Mouse (Mus musculus) MEL-GATA-1-ER (cell line): ENCODE measurements around the gene Bcdin3d.

Experiments
- DNase-seq: peaks from one replicate; pipeline ENCODE4 v3.0.0-alpha.2; 2012; ENCODE audit warnings: low read depth; ENCODE audit errors: extremely low read depth

Bcdin3d gene

DNA sequence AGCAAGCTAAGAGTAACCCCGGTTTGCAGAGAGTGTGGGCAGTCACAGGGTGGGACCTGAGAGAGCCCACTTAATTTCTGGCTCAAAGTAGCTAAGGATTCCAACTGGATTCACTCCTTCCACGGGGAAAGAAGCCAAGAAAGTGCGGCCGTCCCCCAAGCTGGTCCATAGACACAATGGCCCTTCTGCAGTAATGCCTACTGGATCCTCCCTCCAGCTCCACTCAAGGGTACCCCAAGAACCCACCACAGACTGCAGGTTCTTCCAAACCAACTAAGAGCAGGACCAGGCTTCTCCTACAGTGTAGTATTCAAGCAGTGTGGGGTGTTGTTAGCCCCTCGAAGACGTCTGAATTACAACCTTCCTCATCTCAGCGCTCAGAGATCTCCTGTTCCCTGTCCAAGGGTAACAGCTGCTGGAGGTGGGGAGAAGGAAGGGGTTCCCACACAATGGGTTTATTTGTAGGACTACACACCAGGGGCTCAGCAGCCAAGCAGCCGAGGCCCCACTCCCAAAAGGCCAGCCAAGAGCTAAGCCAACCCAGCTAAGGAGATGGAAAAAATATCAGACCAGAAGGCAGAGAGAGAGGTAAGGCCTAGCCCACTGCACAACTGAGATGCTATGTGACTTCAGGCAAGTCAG is 33.6 kb downstream of the Bcdin3d start:
- DNase-seq, result no peak

DNA sequence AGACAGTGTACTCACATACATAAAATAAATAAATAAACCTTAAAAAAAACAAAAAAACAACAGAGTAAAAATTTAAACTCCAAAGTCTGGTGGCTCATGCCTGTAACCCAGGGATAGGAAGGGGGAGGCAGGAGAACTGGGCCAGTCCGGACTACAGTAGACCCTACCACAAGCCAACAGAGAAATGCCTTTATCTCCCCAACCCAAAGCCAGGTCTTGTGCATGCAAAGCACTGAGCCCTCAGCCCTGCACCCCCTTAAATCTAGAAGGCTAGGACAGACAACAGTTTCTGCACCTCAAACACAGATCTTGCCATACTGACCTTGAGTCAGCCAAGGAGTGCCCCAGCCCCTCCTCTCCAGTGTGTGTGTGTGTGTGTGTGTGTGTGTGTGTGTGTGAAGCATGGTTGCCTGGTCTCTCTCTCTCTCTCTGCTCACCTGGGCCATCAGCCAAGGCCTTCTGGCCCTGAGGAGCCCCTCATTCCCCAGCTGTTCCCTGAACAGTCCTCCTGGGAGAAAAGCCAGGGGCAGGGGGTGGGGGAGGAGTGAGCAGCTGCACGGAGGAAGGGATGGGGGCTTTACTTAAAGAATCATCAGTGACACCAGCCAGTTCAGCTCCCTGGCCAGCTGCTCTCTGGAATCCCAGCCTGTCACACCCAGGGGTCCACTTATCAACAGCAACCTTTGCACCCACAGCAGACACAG is 34.3 kb downstream of the Bcdin3d start:
- no peak for DNase-seq

DNA sequence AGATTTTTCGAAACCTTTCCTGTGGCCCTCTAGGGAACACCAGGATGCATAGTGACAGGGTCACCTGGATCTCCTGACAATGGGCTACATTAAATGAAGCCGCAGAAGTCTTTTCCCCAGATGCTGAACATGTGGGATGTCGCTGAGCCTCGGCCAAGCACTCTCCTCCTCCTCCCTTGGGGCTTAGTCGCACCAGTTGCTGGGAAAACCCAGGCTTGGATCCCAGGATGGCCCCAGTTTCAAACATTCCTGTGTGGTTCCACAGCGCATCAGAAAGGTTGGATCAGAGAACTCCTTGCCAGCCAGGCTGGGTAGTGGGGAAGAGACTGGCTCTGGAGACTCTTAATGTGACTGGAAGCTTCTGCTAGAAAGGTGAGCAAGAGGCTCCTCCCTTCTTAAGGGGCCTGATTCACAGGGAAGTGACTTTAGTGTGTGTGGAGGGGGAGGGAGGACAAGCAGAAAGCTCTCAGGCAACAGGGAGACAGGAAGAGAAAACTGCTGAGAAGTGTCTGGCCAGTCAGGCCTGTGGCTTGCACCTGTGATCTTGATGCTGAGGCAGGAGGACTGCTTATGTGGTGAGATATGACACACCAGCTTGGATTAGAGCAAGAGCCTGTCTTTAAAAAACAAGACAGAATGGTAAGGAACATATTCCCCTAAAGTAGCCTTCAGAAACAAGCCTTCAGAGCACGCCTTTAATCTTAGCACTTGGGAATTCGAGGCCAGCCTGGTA is 35.4 kb downstream of the Bcdin3d start:
- DNase-seq, result no peak

DNA sequence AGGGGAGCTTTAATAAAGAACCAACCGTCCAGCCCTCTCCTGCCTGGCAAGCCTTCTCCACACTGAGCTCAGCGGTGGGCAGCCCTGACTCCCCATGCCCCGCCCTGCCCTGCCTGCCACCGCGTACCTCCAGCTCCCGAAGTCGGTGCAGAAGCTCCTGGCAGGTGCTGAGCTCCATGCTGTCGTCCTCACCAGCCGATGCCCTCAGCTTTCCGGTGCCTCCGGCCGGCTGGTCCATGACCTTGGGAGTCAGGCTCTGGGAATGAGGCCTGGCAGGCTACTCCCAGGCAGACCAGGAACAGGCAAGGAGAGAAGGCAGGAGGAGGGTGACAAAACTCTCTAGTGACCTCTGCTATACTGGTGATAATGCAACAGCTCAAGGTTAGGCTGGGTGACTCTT is 40.6 kb downstream of the Bcdin3d start:
- DNase-seq, result no peak

DNA sequence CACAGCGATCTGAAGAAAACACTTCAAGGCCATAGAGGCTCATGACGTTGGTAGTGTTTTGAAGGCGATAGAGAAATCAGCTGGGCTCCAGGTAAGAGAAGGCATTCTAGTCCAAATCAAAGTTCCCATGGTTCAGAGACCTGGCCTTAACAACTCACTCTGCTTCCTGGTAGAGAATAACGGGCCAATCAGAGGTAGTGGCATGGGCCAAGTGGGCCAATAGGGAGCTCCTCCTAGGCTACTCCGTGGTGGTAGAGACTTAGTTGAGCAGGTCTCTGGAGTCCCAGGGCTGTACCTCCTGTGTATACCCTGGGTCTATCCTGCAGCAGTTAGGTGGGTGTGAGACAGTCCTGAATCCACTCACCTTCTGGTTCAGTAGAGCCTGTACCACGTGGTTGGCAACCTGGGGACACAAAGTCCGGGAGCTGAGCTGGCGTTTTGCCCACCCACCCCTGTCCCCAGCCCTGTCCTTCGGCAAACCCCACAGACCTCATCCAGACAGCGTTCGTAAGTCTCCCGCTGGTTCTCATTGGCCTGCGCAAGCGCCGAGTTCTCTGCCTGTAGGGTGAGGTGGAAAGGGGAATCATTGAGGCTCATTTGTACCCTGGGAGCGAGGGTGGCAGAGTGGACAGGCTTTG is 41.3 kb downstream of the Bcdin3d start:
- no peak for DNase-seq

DNA sequence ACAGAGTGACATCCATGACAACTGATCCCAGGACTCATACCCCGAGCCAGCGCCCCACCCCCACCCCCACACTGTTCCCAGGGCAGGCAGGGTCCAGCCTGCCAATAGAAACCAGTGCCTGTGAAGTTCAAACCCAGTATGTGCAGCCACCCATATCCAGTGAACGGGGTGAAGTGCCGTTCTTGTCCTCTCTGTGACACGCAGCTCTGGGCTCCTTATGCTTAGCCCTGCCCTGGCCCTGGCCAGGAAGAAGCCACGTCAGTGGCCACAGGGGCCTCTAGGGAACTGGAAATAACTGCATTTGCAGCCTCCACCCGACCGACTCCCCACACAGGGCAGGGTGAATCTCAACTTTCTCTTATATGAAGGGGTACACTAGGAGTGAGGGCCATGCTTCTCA is 42.6 kb downstream of the Bcdin3d start:
- DNase-seq, result no peak

DNA sequence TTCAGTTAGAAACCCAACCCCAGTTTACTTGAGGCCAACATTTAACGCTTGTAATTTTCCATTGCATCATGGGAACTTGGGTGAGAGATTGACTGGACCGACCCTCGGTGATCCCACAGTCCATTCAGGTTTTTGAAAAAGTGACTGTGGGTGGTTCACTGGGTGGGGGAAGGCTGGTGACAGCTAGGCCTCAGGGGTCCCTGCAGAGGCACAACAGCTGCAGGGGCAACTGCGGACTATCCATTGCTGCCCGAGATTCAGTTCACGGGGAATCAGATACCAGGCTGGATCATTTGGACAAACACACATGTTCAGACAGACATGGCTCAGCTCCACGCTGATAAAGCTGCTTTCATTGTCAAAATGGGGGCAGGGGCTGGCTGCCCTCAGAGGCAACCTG is 43.0 kb downstream of the Bcdin3d start:
- DNase-seq, result no peak

DNA sequence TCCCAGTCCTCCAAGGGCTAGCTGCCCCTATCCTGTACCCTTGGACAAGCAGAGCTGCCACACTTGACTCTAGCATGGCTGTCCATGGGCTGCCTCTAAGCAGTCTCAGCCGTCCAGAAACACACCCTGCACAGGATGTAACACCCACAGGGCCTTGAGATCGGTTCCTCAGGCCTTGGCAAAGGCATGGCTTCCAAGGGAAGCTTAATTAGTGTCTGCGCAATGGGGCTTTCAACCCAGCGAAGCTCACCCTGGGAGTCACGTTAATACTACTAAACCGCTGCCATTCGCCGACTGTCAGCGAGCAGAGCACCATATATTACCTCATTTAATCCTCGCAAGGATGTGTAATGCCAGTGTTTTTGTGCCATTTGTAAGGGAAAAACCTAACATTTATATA is 43.5 kb downstream of the Bcdin3d start:
- no peak for DNase-seq

DNA sequence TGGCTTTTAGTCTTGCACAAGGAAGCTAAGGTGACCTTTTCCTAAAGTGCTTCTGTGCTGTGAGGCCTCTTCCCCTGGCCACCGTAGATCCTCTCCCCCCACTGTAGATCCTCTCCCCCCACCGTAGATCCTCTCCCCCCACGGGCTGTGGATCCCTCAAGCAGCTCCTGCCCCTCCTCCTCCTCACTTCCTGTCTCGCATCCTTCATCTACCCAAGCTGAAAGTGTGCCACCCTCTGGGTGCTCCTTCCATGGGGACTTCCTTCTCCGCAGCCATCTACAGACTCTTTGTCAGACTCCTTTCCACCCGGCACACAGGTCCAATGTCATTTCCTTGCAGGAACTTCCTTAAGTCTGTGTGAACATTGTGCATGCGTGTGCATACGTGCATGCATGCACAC is 44.1 kb downstream of the Bcdin3d start:
- no peak for DNase-seq

DNA sequence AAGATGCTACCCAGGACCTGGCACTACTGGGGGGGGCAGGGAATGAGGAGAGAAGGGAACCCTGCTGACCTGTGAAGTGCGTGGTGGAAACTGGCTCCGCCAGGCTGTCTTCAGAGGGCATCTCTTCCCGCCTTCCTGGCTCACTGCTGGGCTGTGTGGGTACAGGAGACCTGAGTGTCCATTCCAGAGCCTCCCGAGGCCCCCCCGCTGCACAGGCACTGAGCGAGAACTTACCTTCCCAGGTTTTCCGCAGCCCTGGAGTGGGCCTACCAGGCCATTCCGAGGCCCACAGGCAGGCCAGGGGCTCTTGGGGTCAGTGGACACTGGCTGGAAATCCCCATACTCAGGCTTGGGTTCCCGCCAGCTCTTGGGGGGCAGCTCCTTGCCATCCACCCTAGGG is 50.6 kb downstream of the Bcdin3d start:
- DNase-seq, result no peak

DNA sequence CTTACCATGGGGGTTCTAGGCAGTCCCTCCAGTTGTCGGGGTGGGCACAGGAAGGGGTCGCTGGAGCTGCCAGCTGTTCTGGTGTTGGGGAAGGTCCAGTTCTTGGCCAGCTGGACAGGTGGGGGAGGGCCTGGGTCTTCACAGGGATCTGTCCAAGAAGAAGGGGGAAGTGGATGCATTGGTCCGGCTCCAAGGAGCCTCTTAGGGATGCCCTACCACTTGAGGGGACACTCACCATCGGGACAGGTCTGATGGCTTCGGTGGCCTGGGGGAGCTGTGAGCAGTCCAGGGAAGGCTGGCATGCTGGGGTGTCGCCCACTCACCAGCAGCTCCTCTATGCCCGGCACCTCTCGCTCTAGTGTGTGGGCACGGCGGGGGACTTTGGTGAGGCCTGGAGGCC is 51.4 kb downstream of the Bcdin3d start:
- DNase-seq, result no peak

DNA sequence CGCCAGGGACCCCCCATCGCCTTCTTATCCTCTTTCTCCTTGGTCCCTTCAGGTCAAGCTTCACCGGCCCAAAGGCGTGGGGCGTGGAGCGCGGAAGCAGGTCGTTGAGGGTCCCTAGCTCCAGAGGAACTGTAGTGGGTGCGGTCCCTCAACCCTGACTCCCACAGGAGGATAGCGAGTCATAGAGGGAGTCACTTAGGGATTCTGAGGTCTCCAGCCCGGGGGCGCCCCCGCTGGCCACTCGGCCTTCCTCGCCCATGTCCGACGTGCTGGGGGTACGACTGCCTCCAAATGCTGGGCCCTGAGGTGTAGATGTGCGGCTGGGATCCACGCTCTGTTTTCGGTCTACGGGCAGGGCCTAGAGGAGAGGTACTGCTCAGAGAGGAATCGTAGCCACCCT is 52.0 kb downstream of the Bcdin3d start:
- no peak for DNase-seq

DNA sequence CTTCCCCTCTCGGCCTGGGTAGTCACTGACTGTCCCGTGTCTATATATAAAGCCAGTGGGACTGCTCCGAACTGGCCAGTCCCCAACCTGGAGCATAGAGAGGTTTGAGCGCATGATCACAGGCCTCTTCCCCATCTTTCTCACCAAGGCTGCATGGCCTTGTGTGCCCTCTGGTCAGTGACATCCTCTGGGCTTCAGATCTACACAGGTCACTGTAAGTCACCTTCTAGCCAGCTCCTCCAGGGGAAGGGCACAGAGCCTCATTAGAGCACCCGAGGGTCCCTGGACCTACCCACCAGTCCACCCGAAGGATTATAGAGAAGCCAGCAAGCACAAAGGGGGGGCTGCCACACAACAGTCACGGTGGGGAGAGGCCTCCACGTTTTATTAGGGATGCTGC is 52.9 kb downstream of the Bcdin3d start:
- no peak for DNase-seq

DNA sequence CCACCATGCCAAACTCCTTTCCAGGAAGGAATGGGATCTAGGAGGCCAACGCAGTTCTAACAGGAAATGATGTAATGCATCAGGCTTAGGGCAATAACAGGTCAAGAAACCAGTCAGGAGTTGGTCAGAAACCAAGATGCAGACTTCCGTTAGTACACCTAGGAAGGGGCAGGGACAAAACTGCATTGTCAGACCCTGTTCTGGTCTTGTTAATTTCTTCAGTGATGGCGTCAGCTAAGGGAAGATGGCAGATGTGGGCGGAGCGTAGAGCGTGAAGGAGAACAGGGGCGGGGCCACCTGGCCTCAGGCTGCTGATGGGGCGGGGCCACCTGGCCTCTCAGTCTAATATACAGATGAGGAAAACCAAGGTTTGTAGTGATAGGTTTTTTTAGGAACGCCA is 53.4 kb downstream of the Bcdin3d start:
- DNase-seq, result no peak

DNA sequence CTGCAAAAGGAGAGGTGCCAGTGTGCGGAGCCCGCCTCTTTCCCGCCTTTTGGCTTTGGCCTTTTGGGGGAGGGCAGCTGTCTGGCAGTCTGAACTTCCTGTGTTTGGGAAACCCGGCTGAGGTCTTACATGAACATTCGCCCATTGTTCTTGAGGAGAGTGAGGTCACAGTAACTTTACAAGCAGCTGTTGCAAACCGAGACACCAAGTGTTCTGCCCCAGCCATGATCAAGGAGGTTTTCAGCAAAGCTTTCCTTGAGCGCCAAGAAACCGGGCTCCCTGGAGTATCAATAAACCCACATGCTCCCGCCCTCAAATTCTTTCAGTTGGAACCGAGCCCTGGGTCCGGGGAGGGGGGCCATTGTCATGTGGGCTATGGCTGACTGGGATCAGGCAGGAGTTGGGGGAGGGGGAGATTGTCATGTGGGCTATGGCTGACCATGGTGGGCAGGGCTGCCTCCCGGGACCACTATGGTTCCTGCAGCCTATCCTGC is 54.0 kb downstream of the Bcdin3d start:
- no peak for DNase-seq

DNA sequence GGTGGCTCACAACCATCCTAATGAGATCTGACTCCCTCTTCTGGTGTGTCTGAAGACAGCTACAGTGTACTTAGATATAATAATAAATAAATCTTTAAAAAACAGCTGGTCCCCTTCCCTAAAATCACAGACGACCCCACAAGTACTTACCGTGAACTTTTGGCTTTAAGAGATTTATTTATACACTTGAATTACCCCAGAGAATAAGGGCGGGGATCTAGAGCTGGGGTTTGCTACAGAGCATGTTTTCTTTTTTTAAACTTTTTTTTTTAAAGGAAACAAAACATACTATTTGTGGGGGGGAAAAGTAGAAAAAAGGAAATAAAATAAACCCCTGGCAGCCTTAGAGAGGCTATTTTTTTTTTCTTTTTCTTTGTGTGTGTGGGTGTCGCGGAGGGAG is 54.4 kb downstream of the Bcdin3d start:
- no peak for DNase-seq
